Mouse (Mus musculus) stomach, embryonic 14.5 days (tissue): ENCODE measurements at regions not wholly inside any gene's neighbourhood (a gene's known extent, or its start where the extent isn't known, plus 50 kb on each side); places are given as distances from the start of the nearest gene placed in this dataset.
A peak's percentile ranks its signal among the peaks of the same experiment; 100 is the strongest.

Experiments used
- ATAC-seq: fragments of 200-750 bp; cut with Nextera tagmentation; 2 replicates; pipeline ENCODE4 v1.8.0; 2017; ENCODE audit warnings: low read depth, moderate TSS enrichment; ENCODE audit not compliant: insufficient number of reproducible peaks, insufficient read depth, low FRiP score
- H3K27ac ChIP-seq: fragments of 300-500 bp; sonication (generic); 2 replicates; pipeline ENCODE4 v1.5.1; 2014; ENCODE audit warnings: mild to moderate bottlenecking, low read length, moderate library complexity, mixed read lengths
- H3K27me3 ChIP-seq: fragments of 300-500 bp; sonication (generic); 2 replicates; pipeline ENCODE4 v1.6.1; 2014; ENCODE audit warnings: low read length, control low read depth, mixed read lengths; ENCODE audit not compliant: control insufficient read depth, insufficient read depth
- H3K36me3 ChIP-seq: fragments of 300-500 bp; sonication (generic); 2 replicates; pipeline ENCODE4 v1.6.1; 2014; ENCODE audit warnings: mild to moderate bottlenecking, control low read depth, low read length, moderate library complexity, mixed read lengths; ENCODE audit not compliant: control insufficient read depth, insufficient read depth
- H3K4me1 ChIP-seq: fragments of 300-500 bp; sonication (generic); 2 replicates; pipeline ENCODE4 v1.6.1; 2014; ENCODE audit warnings: low read length, control low read depth, mixed read lengths; ENCODE audit not compliant: control insufficient read depth, insufficient read depth
- H3K4me2 ChIP-seq: fragments of 300-500 bp; sonication (generic); replicated peaks from 2 replicates; pipeline ENCODE4 v1.6.1; 2014; ENCODE audit warnings: low read depth, low read length, control low read depth
- H3K4me3 ChIP-seq: fragments of 300-500 bp; sonication (generic); 2 replicates; pipeline ENCODE4 v1.5.1; 2014; ENCODE audit warnings: low read depth, low read length, control low read depth
- H3K9ac ChIP-seq: fragments of 300-500 bp; sonication (generic); replicated peaks from 2 replicates; pipeline ENCODE4 v1.6.1; 2014; ENCODE audit warnings: low read depth, mild to moderate bottlenecking, control low read depth, low read length, moderate library complexity, mixed read lengths
- H3K9me3 ChIP-seq: fragments of 300-500 bp; sonication (generic); 2 replicates; pipeline ENCODE4 v1.6.1; 2016; ENCODE audit warnings: low read depth, low read length, control low read depth; ENCODE audit not compliant: control insufficient read depth
- WGBS: fragments of 180-500 bp; shearing (Covaris S2); extraction: QIAGEN DNeasy Blood & Tissue Kit; methylation state at CpG from one replicate; pipeline ENCODE4 v1.1.7; 2014; 5-methylcytosine and 5-hydroxymethylcytosine counted together

- no peak overlapping the region for H3K9ac ChIP-seq
- H3K4me3 ChIP-seq: no peak overlapping the region
- no peak overlapping the region for H3K4me2 ChIP-seq
- ATAC-seq: no peak
- H3K27me3 ChIP-seq: no peaks in the 10 kb centered on the region
- no peaks in the 10 kb centered on the region for H3K4me1 ChIP-seq
- no peaks in the 10 kb centered on the region for H3K9me3 ChIP-seq
- no peak overlapping the region for H3K27ac ChIP-seq
- H3K36me3 ChIP-seq: no peaks in the 10 kb centered on the region
- 84% methylated on average over 15 of the region's 15 CpGs for WGBS
Observed at GRCm38 (mm10) chr7:116665581-116665980, 161.4 kb downstream of the Nucb2 start.

DNA sequence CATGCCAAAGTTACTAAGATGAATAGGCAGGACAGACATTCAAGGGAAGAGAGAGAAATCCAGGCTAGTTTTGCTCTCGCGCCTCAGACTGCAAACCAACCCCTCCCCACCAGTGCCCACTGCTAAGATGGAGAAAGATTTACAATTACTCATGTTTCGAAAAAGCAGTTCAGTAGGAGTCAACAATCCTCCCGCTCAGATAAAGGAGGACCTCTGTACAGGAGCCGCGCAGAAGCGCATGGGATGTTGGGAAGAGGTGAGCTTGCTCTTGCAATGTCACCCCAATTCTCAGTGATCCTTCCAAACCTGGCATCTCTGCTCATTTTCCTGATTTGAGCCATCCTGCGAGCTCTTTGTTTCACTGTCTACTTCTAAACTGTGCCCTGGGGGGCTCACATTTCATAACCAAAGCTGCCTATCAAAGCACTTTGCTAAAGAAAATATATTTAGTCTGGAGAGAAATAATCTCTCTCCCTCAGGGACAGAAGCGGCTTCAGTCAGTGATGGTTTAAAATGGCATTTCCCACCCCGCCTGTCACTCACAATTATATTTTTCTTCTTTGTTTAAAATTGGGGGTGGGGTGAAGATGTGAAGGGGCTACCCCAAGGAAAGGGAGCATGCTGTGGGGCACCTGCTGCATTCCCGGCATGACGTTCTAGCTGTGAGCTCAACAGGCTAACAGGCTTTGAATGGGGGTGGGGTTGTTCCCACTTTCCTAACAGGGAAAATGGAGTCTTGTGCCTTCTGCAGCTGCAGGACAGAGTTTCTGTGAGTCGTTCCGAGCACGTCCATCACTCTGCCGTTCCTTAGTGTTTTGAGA lies 170.2 kb downstream of the Nucb2 start:
- H3K4me1 ChIP-seq: 0 out of 2 replicates have a peak, but pooled peaks cover 4% of the 10 kb centered on the region
- 30% methylated on average over 16 of the region's 16 CpGs for WGBS
- no peaks in the 10 kb centered on the region for H3K36me3 ChIP-seq
- no peak overlapping the region for H3K4me3 ChIP-seq
- no peaks in the 10 kb centered on the region for H3K27me3 ChIP-seq
- ATAC-seq: no peak
- no peak overlapping the region for H3K9ac ChIP-seq
- H3K27ac ChIP-seq: no peak overlapping the region
- no peak overlapping the region for H3K4me2 ChIP-seq
- H3K9me3 ChIP-seq: no peaks in the 10 kb centered on the region

GRCm38 (mm10) chr7:116676696-116677095 lies 172.5 kb downstream of the Nucb2 start:
- no peaks in the 10 kb centered on the region for H3K9me3 ChIP-seq
- 0 out of 2 replicates have a peak, but pooled peaks cover 4% of the 10 kb centered on the region for H3K4me1 ChIP-seq
- H3K4me3 ChIP-seq: no peak overlapping the region
- no peak overlapping the region for H3K27ac ChIP-seq
- no peak overlapping the region for H3K4me2 ChIP-seq
- no peaks in the 10 kb centered on the region for H3K36me3 ChIP-seq
- H3K27me3 ChIP-seq: no peaks in the 10 kb centered on the region
- 76% methylated on average over 1 of the region's 1 CpGs for WGBS
- ATAC-seq: no peak
- no peak overlapping the region for H3K9ac ChIP-seq

- WGBS: 64% methylated on average over 4 of the region's 4 CpGs
- H3K9me3 ChIP-seq: no peaks in the 10 kb centered on the region
- no peaks in the 10 kb centered on the region for H3K36me3 ChIP-seq
- peak; percentile 56 for ATAC-seq
- no peak overlapping the region for H3K4me3 ChIP-seq
- H3K4me1 ChIP-seq: 0 out of 2 replicates have a peak, but pooled peaks cover 2% of the 10 kb centered on the region
- H3K9ac ChIP-seq: no peak overlapping the region
- no peaks in the 10 kb centered on the region for H3K27me3 ChIP-seq
- no peak overlapping the region for H3K27ac ChIP-seq
- no peak overlapping the region for H3K4me2 ChIP-seq
Observed at GRCm38 (mm10) chr7:116679195-116679594, 175.0 kb downstream of the Nucb2 start.

DNA sequence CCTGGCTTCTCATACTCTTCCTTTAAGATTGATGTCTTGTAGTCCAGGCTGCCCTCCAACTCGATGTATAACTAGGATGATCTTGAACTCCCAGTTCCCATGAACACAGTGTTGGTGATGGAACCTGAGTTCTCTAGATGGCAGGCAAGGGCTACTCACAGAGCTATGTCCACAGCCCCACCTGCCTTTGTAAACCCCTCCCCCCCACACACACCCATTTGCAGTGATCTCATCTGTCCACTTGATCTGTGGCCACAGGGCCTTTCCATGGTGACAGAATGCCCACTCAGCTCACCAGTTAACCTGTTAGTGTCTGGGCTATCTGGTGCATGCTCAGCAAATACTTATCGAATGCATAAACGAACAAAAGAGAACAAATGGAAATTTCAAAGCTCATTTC lies 176.4 kb downstream of the Nucb2 start:
- Histone ChIP-seq H3K27me3 (no peaks in the 10 kb centered on the region), H3K4me3 (no peak overlapping the region), H3K4me1 (no peaks in the 10 kb centered on the region), H3K9ac (no peak overlapping the region), H3K4me2 (no peak overlapping the region), H3K9me3 (no peaks in the 10 kb centered on the region), H3K27ac (no peak overlapping the region), H3K36me3 (no peaks in the 10 kb centered on the region)
- 57% methylated on average over 3 of the region's 3 CpGs for WGBS
- 0 out of 2 replicates have a peak, but pooled peaks have one; percentile 38 for ATAC-seq

GRCm38 (mm10) chr7:116681268-116681667 lies 177.1 kb downstream of the Nucb2 start:
- no peak overlapping the region for H3K9ac ChIP-seq
- H3K9me3 ChIP-seq: no peaks in the 10 kb centered on the region
- no peaks in the 10 kb centered on the region for H3K27me3 ChIP-seq
- no peak overlapping the region for H3K4me3 ChIP-seq
- H3K36me3 ChIP-seq: no peaks in the 10 kb centered on the region
- WGBS: 23% methylated on average over 8 of the region's 8 CpGs
- H3K4me2 ChIP-seq: no peak overlapping the region
- no peak overlapping the region for H3K27ac ChIP-seq
- H3K4me1 ChIP-seq: no peaks in the 10 kb centered on the region
- no peak for ATAC-seq

DNA sequence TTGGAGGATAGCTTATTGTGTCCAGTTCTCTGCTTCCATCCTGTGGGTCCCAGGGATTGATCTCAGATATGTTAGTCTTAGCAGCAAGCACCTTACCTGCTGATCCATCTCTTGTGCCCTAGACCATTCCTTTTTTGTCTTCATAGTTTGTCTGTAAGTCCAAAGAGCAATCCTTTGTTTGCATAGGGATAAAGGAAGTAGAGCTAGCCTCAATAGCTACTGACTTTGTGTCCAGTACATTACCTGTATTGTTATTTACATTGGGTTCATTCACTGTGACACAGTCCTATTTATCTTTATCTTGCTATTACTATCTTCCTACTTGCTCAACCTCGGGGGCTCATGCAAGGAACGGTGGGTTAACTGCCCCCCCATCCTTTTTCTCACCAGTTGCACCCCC lies 196.2 kb downstream of the Nucb2 start:
- 44% methylated on average over 2 of the region's 2 CpGs for WGBS
- no peaks in the 10 kb centered on the region for H3K9me3 ChIP-seq
- no peak overlapping the region for H3K4me2 ChIP-seq
- no peak for ATAC-seq
- no peak overlapping the region for H3K9ac ChIP-seq
- no peak overlapping the region for H3K4me3 ChIP-seq
- H3K27me3 ChIP-seq: no peaks in the 10 kb centered on the region
- H3K36me3 ChIP-seq: no peaks in the 10 kb centered on the region
- H3K4me1 ChIP-seq: no peaks in the 10 kb centered on the region
- H3K27ac ChIP-seq: no peak overlapping the region

DNA sequence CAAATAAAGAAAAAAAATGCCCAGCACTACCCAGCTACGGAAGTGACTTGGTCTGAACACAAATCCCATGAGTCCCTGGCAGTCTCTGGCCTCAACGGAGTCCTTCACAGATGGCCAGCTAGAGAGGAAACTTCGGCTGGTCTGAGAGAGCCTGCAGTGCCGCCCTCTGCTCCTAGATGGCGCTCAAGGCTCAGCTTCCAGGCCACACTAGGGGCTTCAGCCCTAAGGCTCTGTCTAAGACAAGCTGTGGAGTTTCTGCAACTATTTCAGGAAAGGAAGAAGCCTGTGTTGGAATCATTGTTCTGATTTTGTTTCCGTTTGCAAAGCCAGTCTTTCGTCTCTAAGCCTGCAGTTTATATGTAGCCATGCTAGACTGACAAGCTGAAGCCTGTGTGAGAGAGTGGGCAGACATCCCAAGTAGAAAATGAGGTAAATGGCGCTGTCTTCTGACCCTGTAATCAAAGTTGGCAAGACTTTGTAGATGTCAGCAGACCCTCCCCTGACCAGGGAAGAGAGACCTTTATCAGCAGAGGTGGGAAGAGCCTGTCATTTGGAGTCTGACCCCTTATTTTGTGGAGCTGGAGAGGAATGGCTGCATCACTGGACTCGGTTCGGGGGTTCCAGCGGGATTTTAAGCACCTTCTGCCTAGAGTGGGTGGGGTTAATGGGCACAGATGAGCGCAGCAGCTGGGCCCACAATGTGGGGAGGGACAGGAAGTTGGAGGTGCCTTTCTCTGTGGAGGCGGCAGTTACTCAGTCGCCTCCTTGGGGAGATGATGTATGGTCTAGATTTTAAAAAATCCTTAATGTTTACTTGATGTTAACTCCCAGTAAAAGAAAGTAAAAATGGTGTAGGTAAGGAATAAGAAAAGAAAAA lies 197.5 kb downstream of the Nucb2 start:
- Histone ChIP-seq H3K9me3 (no peaks in the 10 kb centered on the region), H3K4me1 (no peaks in the 10 kb centered on the region), H3K27me3 (no peaks in the 10 kb centered on the region), H3K27ac (no peak overlapping the region; the same call in 1 of the 2 replicates), H3K4me2 (no peak overlapping the region), H3K9ac (no peak overlapping the region), H3K4me3 (no peak overlapping the region), H3K36me3 (no peaks in the 10 kb centered on the region)
- ATAC-seq: peak; percentile 62; the same call in 1 of the 2 replicates
- WGBS: 37% methylated on average over 14 of the region's 14 CpGs
